Mouse (Mus musculus) left cerebral cortex, postnatal 10 days (tissue): Measurements from ENCODE around the gene Cdc42bpb. TPM values are rescaled to one million over a fixed set of nuclear protein-coding genes. Genes with fewer than 3 reads are reported as not detected.
A peak's percentile ranks its signal among the peaks of the same experiment; 100 is the strongest.

Source experiments
- DNase-seq, 2 experiments: peaks; one replicate each; pipeline ENCODE4 v3.0.0; 2021 to 2022; ENCODE audit warnings: low spot score in 2 of 2, mixed read lengths in 1 of 2; ENCODE audit errors: extremely low spot score in 1 of 2
- intact Hi-C: fragments of 180-260 bp; cut with DNase I; formaldehyde crosslinking; loops from one replicate; pipeline ENCODE4 v1.15.1; 2025
- total RNA-seq, 2 experiments: library from RNA; stranded (reverse); gene quantifications; 2 replicates each; pipeline ENCODE4 v1.2.3; 2021

Gene Cdc42bpb
- total RNA-seq: 100 to 1,000 TPM; 167 to 169 TPM

- DNase-seq: peak; percentile 91 to 97
- intact Hi-C loops: loop anchor here (5.0 kb wide), 1 partner anchor 45 kb away; no protein-coding TSS in a partner anchor
These were observed at the start of gene Cdc42bpb for GRCm38 (mm10) chr12:111377376-111377973. Gene Cdc42bpb (minus strand): TSS chr12:111377718.

- intact Hi-C loops: loop anchor here (2.0 kb wide), 1 partner anchor 33 kb away; no protein-coding TSS in a partner anchor
- peak; percentile 84 to 91 for DNase-seq
These were observed 48.4 kb upstream of the Cdc42bpb start for GRCm38 (mm10) chr12:111425789-111426460.

GRCm38 (mm10) chr12:111425258-111425657, 47.7 kb upstream of the Cdc42bpb start:
- DNase-seq: peak; percentile 64 to 89
- intact Hi-C loops: no loop called here

- intact Hi-C loops: no loop called here
- no peak for DNase-seq
These were observed 47.0 kb upstream of the Cdc42bpb start for GRCm38 (mm10) chr12:111424547-111424946.

- intact Hi-C loops: no loop called here
- DNase-seq: no peak
These were observed 46.1 kb upstream of the Cdc42bpb start for GRCm38 (mm10) chr12:111423570-111424129.

- intact Hi-C loops: no loop called here
- DNase-seq: no peak
These were observed 45.3 kb upstream of the Cdc42bpb start for GRCm38 (mm10) chr12:111422852-111423251.

- intact Hi-C loops: no loop called here
- no peak for DNase-seq
These were observed 43.6 kb upstream of the Cdc42bpb start for GRCm38 (mm10) chr12:111420946-111421709.

- DNase-seq: no peak
- intact Hi-C loops: no loop called here
These were observed 42.4 kb upstream of the Cdc42bpb start for GRCm38 (mm10) chr12:111419918-111420317.

- intact Hi-C loops: no loop called here
- no peak for DNase-seq
These were observed 39.6 kb upstream of the Cdc42bpb start, which contains the start of gene Exoc3l4 for GRCm38 (mm10) chr12:111416921-111417779. Gene Exoc3l4 (plus strand): TSS chr12:111417017.

GRCm38 (mm10) chr12:111413300-111413699, 35.8 kb upstream of the Cdc42bpb start:
- intact Hi-C loops: no loop called here
- DNase-seq: peak; percentile 81 to 93

GRCm38 (mm10) chr12:111412581-111413284, 35.2 kb upstream of the Cdc42bpb start:
- intact Hi-C loops: no loop called here
- DNase-seq: no peak

- DNase-seq: no peak
- intact Hi-C loops: no loop called here
These were observed 34.3 kb upstream of the Cdc42bpb start for GRCm38 (mm10) chr12:111411631-111412355.

- DNase-seq: peak in 1 of 2 experiments; percentile 66
- intact Hi-C loops: no loop called here
These were observed 32.1 kb upstream of the Cdc42bpb start for GRCm38 (mm10) chr12:111409583-111409982.

- intact Hi-C loops: no loop called here
These were observed 29.1 kb upstream of the Cdc42bpb start, which contains the start of gene Lbhd2 for GRCm38 (mm10) chr12:111406622-111407021. Gene Lbhd2 (plus strand): TSS chr12:111406809.

GRCm38 (mm10) chr12:111404880-111405279, 27.4 kb upstream of the Cdc42bpb start:
- no peak for DNase-seq
- intact Hi-C loops: no loop called here

More at GRCm38 (mm10) chr12:111406622-111407021, 29.1 kb upstream of the Cdc42bpb start, which contains the start of gene Lbhd2:
- peak in 1 of 2 experiments; percentile 62 for DNase-seq

GRCm38 (mm10) chr12:111401454-111402184, 24.1 kb upstream of the Cdc42bpb start:
- peak; percentile 68 to 76 for DNase-seq
- intact Hi-C loops: no loop called here
